In genomic region chr7:18749896-18750477, GRCm38 (mm10) we compare ENCODE assay signal across 8 mouse cellular contexts. TPM values are rescaled to one million over a fixed set of nuclear protein-coding genes. Genes with fewer than 3 reads are reported as not detected.
DNase-seq lines count a peak whose midpoint lies in the region; ATAC-seq lines count a peak whose summit lies in the region.
"Not testable (repeated sequence)": the region's sequence is repeated elsewhere in the genome, so short reads cannot be mapped to it uniquely, and the experiment has no call there.

No protein-coding gene starts in this region.

- not testable (repeated sequence) for H3K9me3 ChIP-seq in hindbrain, embryonic 15.5 days; lung, embryonic 15.5 days

- peak; percentile 31 for DNase-seq in MN1 (ENCODE audit: low spot score)
- peak; percentile 75 to 80 for DNase-seq in cerebellum, postnatal 14 days
- peak; percentile 32 to 56 for DNase-seq in frontal cortex, postnatal 25 days (ENCODE audit: low spot score in 2 of 2)
- peak; percentile 31 for DNase-seq in layer of hippocampus, adult 9-10 months (ENCODE audit: low spot score)
- DNase-seq in ovary, postnatal 10 days (ENCODE audit: low spot score) = peak; percentile 28
- peak; percentile 6 for DNase-seq in thymus, postnatal 14 days

- not testable (repeated sequence) for H3K4me1 ChIP-seq in hindbrain, embryonic 15.5 days (replicated peaks); lung, embryonic 15.5 days

- not testable (repeated sequence) for H3K27ac ChIP-seq in hindbrain, embryonic 15.5 days (replicated peaks); lung, embryonic 15.5 days

- ATAC-seq in hindbrain, embryonic 15.5 days (ENCODE audit: low FRiP score, low read depth) = peak; percentile 90
- 0 out of 2 replicates have a peak, but pooled peaks have one; percentile 67 for ATAC-seq in lung, embryonic 15.5 days (ENCODE audit: borderline replicate concordance, extremely low read depth, low FRiP score, low TSS enrichment)

- 0 out of 2 replicates have a peak overlapping the region, but pooled peaks have one; percentile 7 for H3K4me2 ChIP-seq in hindbrain, embryonic 15.5 days
- not testable (repeated sequence) for H3K4me2 ChIP-seq in lung, embryonic 15.5 days

- H3K27me3 ChIP-seq in hindbrain, embryonic 15.5 days = not testable (repeated sequence)
- peaks cover 17% of the 10 kb centered on the region for H3K27me3 ChIP-seq in lung, embryonic 15.5 days

- not testable (repeated sequence) for H3K4me3 ChIP-seq in hindbrain, embryonic 15.5 days; lung, embryonic 15.5 days

- not testable (repeated sequence) for H3K36me3 ChIP-seq in hindbrain, embryonic 15.5 days; lung, embryonic 15.5 days

- H3K9ac ChIP-seq in hindbrain, embryonic 15.5 days; lung, embryonic 15.5 days: not testable (repeated sequence)

- 42% methylated on average over 11 of the region's 13 CpGs for WGBS in hindbrain, embryonic 15.5 days
- 49% methylated on average over 11 of the region's 13 CpGs for WGBS in lung, embryonic 15.5 days

RNA-seq across cellular contexts. Expression of gene Psg22, which starts 32.1 kb away (rescaled TPM):
- not detected in 2 replicates for polyA plus RNA-seq in hindbrain, embryonic 15.5 days (2015; fragmentation: Nextera tagmentation; extraction: Ambion mirVana)
- polyA plus RNA-seq in lung, embryonic 15.5 days (2015; fragmentation: Nextera tagmentation; extraction: Ambion mirVana) = not detected in 2 replicates

RNA-seq across cellular contexts. Expression of gene Psg19, which starts 48.3 kb away (rescaled TPM):
- polyA plus RNA-seq in hindbrain, embryonic 15.5 days (2015; fragmentation: Nextera tagmentation; extraction: Ambion mirVana) = not detected in 2 replicates
- not detected in 2 replicates for polyA plus RNA-seq in lung, embryonic 15.5 days (2015; fragmentation: Nextera tagmentation; extraction: Ambion mirVana)

Comparison
In these comparisons a context has a peak if more than half of its experiments do, and no peak if none do; other contexts are left out.
1. DNase-seq: peak in every context shown above with its lines; median percentile 78 in cerebellum, postnatal 14 days; 44 in frontal cortex, postnatal 25 days; 31 in MN1; 31 in layer of hippocampus, adult 9-10 months; 28 in ovary, postnatal 10 days; 6 in thymus, postnatal 14 days.